Mouse (Mus musculus) embryonic fibroblast, embryonic 13.5 days (primary cell): ENCODE measurements at regions not wholly inside any gene's neighbourhood (a gene's known extent, or its start where the extent isn't known, plus 50 kb on each side); places are given as distances from the start of the nearest gene placed in this dataset.

ENCODE experiments used
- CTCF ChIP-seq: IDR thresholded peaks from 2 replicates; pipeline ENCODE4 v1.5.1; 2011; ENCODE audit warnings: mild to moderate bottlenecking, control low read depth, low read length, moderate library complexity, borderline replicate concordance; ENCODE audit not compliant: insufficient read depth
- POLR2A ChIP-seq: IDR thresholded peaks from 2 replicates; pipeline ENCODE4 v1.6.1; 2011; ENCODE audit warnings: low read depth, mild to moderate bottlenecking, control low read depth, low read length, moderate library complexity

DNA sequence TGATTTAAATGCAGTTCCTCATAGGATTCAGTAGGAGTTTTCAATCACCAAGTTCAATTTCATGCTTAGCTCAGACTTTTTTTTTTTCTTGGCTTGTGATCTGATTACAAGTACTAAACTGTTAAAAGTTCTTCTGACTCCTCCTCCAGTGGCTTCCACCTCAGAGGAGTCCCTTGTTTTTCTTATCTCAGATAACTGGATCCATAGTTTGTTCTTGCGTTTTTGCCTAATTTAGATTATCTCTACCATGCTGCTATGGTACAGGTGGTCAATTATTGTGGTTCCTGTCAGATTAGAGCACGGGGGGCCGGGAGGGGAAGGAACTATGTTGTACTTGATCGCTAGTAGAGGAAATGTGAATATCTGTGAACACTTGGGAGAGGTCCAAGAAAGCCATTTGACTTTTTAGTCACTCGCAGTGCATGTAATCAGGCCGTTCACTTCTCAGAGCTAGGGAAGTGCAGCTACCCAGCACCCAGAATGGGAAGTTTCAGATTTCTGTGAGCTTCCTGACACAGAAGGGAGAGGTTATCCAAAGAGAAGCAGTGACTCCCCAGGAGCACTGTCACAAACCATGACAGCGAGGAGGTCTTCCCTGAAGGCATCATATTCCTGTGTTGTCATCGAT lies 89.0 kb upstream of the Kitl start:
- TF ChIP-seq CTCF (no peak), POLR2A (no peak)
